Mouse (Mus musculus): ENCODE results near the gene P2rx6. TPM values are rescaled to one million over a fixed set of nuclear protein-coding genes. Genes with fewer than 3 reads are reported as not detected.

The P2rx6 gene
- polyA plus RNA-seq, 1 experiment from 2014 or later: 0.75 TPM

- Histone ChIP-seq H3K4me3 (no peak overlapping the region), H3K36me3 (no peaks in the 10 kb centered on the region; the same call in 1 of the 2 replicates), H3K27me3 (replicated peaks) (no peaks in the 10 kb centered on the region), H3K4me2 (replicated peaks) (no peak overlapping the region), H3K9me3 (no peaks in the 10 kb centered on the region), H3K27ac (no peak overlapping the region), H3K9ac (no peak overlapping the region), H3K4me1 (peaks cover 10% of the 10 kb centered on the region)
- no peak for ATAC-seq (ENCODE audit: low FRiP score, low read depth)
- WGBS: 86% methylated on average over 5 of the region's 5 CpGs
Observed at GRCm38 (mm10) chr16:17616212-17616611, 54.5 kb downstream of the P2rx6 start.

- Histone ChIP-seq H3K27me3 (replicated peaks) (no peaks in the 10 kb centered on the region), H3K4me2 (replicated peaks) (no peak overlapping the region), H3K9me3 (no peaks in the 10 kb centered on the region), H3K27ac (no peak overlapping the region), H3K4me1 (peaks cover 10% of the 10 kb centered on the region), H3K4me3 (no peak overlapping the region), H3K9ac (no peak overlapping the region), H3K36me3 (peaks cover 11% of the 10 kb centered on the region)
- 21% methylated on average over 13 of the region's 13 CpGs for WGBS
- no peak for ATAC-seq (ENCODE audit: low FRiP score, low read depth)
Observed at GRCm38 (mm10) chr16:17617922-17618565, 56.4 kb downstream of the P2rx6 start.

DNA sequence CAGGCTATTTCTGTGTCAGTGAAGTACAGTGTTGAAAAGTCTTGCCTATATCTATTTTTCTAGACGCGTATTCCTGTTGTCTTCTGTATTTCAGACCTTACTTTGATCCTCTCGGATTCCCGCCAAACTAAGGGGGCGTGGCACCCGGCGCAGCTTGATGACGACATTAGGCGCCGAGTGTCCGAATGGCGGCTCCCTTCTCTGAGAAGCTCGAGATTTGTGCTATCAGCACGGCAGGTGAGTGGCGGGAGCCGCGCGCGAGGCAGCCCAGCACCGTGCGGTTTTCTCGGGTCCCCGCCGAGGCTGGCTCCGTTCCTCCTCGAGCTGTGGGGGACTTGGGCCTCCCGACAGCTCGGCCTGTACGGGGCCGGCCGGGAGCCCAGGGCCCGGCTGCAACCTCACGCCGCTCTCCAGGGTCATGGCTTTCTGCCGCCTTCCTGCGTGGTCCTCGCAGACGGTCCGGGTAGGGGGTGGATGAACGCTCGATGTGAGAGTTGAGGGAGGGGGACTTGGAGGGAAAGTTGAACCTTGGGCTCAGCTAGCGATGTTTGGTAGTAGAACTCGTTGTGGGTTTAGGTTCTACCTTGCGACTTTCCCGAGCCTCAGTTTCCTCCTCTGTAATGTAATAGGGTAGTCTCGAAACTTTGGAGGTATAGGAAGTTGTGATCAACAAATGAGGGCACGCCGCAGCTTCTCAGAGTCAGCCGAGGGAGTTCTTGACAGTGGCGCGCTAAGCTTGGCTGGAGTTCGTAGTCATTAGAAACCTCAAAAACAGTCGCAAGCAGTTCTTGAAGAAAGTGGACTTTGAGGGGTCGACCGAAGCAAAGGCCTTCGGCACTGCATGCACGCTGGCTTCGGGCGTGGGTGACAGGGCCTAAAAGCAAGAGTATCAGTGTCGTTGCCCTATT, 57.8 kb downstream of the P2rx6 start, which contains the start of gene Smpd4:
TSS of gene Smpd4 (plus strand) at position 157 of the 908 bp plus-strand sequence.
- H3K4me2 ChIP-seq (replicated peaks): peak within 1 kb of the TSS; percentile 83
- peaks cover 20% of the 10 kb centered on the region for H3K36me3 ChIP-seq
- no peaks in the 10 kb centered on the region for H3K27me3 ChIP-seq (replicated peaks)
- no peaks in the 10 kb centered on the region for H3K9me3 ChIP-seq
- H3K9ac ChIP-seq: peak within 1 kb of the TSS; percentile 80
- WGBS: 3% methylated on average over 60 of the region's 60 CpGs
- H3K4me1 ChIP-seq: peaks cover 10% of the 10 kb centered on the region
- peak; percentile 89 for ATAC-seq (ENCODE audit: low FRiP score, low read depth)
- peak within 1 kb of the TSS; percentile 90 for H3K4me3 ChIP-seq
- H3K27ac ChIP-seq: no peak within 1 kb of the TSS

GRCm38 (mm10) chr16:17621936-17622335, 60.3 kb downstream of the P2rx6 start:
- peaks cover 10% of the 10 kb centered on the region for H3K4me1 ChIP-seq
- no peaks in the 10 kb centered on the region for H3K9me3 ChIP-seq
- 85% methylated on average over 1 of the region's 1 CpGs for WGBS
- peaks cover 36% of the 10 kb centered on the region for H3K36me3 ChIP-seq
- H3K4me3 ChIP-seq: no peak overlapping the region
- no peak overlapping the region for H3K9ac ChIP-seq
- no peaks in the 10 kb centered on the region for H3K27me3 ChIP-seq (replicated peaks)
- H3K27ac ChIP-seq: no peak overlapping the region
- ATAC-seq (ENCODE audit: low FRiP score, low read depth): no peak
- H3K4me2 ChIP-seq (replicated peaks): no peak overlapping the region

DNA sequence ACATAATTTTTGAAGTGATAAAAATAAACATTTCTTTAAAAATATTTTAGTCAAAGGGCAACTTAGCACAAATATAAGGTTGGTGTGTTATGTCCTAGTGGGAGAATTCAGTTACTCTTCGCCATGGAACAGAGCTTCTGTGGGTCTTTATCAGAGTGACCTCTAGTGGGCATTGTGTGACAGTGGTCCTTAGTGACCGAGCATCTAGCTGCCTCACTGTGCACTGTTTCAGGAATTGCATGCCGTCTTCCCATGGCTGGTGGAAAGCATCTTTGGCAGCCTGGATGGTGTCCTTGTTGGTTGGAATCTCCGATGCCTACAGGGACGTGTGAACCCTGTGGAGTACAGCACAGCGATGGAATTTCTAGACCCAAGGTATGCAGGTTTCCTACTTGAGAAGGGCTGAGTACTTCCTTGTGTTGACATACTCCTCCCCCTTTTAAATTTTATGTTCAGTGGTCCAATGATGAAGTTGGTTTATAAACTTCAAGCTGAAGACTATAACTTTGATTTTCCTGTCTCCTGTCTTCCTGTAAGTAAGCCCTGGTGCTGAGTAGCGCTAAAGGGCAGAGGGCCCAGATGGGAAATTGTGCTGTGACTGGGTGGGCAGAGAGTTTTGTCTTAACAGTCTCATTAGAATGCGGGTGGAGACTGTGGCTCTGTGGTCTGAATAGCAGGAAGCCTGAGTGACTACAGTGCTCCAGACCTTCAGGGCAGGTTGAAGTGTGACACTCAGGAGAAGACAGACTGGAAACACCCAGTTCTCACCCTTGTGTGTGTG, 64.0 kb downstream of the P2rx6 start:
- WGBS: 74% methylated on average over 8 of the region's 8 CpGs
- Histone ChIP-seq H3K4me3 (no peak overlapping the region), H3K9ac (no peak overlapping the region), H3K36me3 (peaks cover 71% of the 10 kb centered on the region), H3K9me3 (no peaks in the 10 kb centered on the region), H3K4me1 (no peaks in the 10 kb centered on the region), H3K4me2 (replicated peaks) (no peak overlapping the region), H3K27me3 (replicated peaks) (no peaks in the 10 kb centered on the region), H3K27ac (no peak overlapping the region)
- ATAC-seq (ENCODE audit: low FRiP score, low read depth): no peak

DNA sequence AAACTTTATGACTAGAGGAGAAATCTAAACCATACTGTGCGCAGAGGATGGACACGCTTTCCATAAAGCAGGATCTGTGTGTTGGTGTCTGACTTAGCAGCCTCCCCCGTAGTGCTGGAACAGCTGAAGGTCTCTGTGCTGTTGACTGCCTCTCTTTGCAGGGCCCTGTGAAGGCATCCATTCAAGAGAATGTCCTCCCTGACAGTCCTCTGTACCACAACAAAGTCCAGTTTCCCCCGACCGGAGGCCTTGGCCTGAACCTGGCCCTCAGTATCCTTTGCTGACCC, 64.5 kb downstream of the P2rx6 start:
- Histone ChIP-seq H3K27me3 (replicated peaks) (no peaks in the 10 kb centered on the region), H3K4me2 (replicated peaks) (no peak overlapping the region), H3K4me1 (no peaks in the 10 kb centered on the region), H3K27ac (no peak overlapping the region), H3K4me3 (no peak overlapping the region), H3K36me3 (peaks cover 75% of the 10 kb centered on the region), H3K9me3 (no peaks in the 10 kb centered on the region), H3K9ac (no peak overlapping the region)
- no peak for ATAC-seq (ENCODE audit: low FRiP score, low read depth)
- 95% methylated on average over 5 of the region's 5 CpGs for WGBS

Other genes with a start within 250 kb of the P2rx6 start
- gene Serpind1, start 230.5 kb upstream of the P2rx6 start, polyA plus RNA-seq (2016; fragmentation: Nextera tagmentation; extraction: Ambion mirVana): 0.35 and 0.41 TPM in 2 replicates
- gene Snap29, start 155.9 kb upstream of the P2rx6 start, polyA plus RNA-seq (2016; fragmentation: Nextera tagmentation; extraction: Ambion mirVana): 18.1 and 19.8 TPM in 2 replicates
- 56.2 and 61.8 TPM in 2 replicates for gene Pi4ka, start 155.6 kb upstream of the P2rx6 start, polyA plus RNA-seq (2016; fragmentation: Nextera tagmentation; extraction: Ambion mirVana)
- 91.0 and 102 TPM in 2 replicates for gene Crkl, start 109.9 kb upstream of the P2rx6 start, polyA plus RNA-seq (2016; fragmentation: Nextera tagmentation; extraction: Ambion mirVana)
- 1.1 and 3.2 TPM in 2 replicates for gene Aifm3, start 72.3 kb upstream of the P2rx6 start, polyA plus RNA-seq (2016; fragmentation: Nextera tagmentation; extraction: Ambion mirVana)
- 116 and 135 TPM in 2 replicates for gene Lztr1, start 53.2 kb upstream of the P2rx6 start, polyA plus RNA-seq (2016; fragmentation: Nextera tagmentation; extraction: Ambion mirVana)
- gene Thap7, start 30.7 kb upstream of the P2rx6 start, polyA plus RNA-seq (2016; fragmentation: Nextera tagmentation; extraction: Ambion mirVana): 62.7 and 71.0 TPM in 2 replicates
- 0.24 TPM in 2 replicates for gene Lrrc74b, start 638 bp upstream of the P2rx6 start, polyA plus RNA-seq (2016; fragmentation: Nextera tagmentation; extraction: Ambion mirVana)
- 6.6 TPM in 2 replicates for gene Slc7a4, start 21.3 kb downstream of the P2rx6 start, polyA plus RNA-seq (2016; fragmentation: Nextera tagmentation; extraction: Ambion mirVana)
- gene Smpd4, start 57.5 kb downstream of the P2rx6 start, polyA plus RNA-seq (2016; fragmentation: Nextera tagmentation; extraction: Ambion mirVana): 30.5 and 31.8 TPM in 2 replicates
- 5.1 and 6.5 TPM in 2 replicates for gene Ccdc74a, start 84.6 kb downstream of the P2rx6 start, polyA plus RNA-seq (2016; fragmentation: Nextera tagmentation; extraction: Ambion mirVana)
- gene Med15, start 171.0 kb downstream of the P2rx6 start, polyA plus RNA-seq (2016; fragmentation: Nextera tagmentation; extraction: Ambion mirVana): 46.7 and 50.3 TPM in 2 replicates
- 63.6 and 66.6 TPM in 2 replicates for gene Klhl22, start 197.7 kb downstream of the P2rx6 start, polyA plus RNA-seq (2016; fragmentation: Nextera tagmentation; extraction: Ambion mirVana)
- gene Scarf2, start 235.4 kb downstream of the P2rx6 start, polyA plus RNA-seq (2016; fragmentation: Nextera tagmentation; extraction: Ambion mirVana): 13.5 and 13.9 TPM in 2 replicates